Mouse (Mus musculus) thymus, adult 2 months (tissue): ENCODE data around the gene Akap2.

Experiments used
- CTCF ChIP-seq: fragments of 200-500 bp; IDR thresholded peaks from 2 replicates; pipeline ENCODE4 v1.5.1; 2012; ENCODE audit warnings: mild to moderate bottlenecking, control low read depth, low read length, moderate library complexity, borderline replicate concordance; ENCODE audit not compliant: control insufficient read depth, poor library complexity, insufficient read depth; ENCODE audit errors: extremely low read depth
- POLR2A ChIP-seq: fragments of 200-500 bp; IDR thresholded peaks from 2 replicates; pipeline ENCODE4 v1.6.1; 2012; ENCODE audit warnings: mild to moderate bottlenecking, low read length, control low read depth, moderate library complexity; ENCODE audit not compliant: control insufficient read depth, poor library complexity, insufficient read depth; ENCODE audit errors: extremely low read depth

DNA sequence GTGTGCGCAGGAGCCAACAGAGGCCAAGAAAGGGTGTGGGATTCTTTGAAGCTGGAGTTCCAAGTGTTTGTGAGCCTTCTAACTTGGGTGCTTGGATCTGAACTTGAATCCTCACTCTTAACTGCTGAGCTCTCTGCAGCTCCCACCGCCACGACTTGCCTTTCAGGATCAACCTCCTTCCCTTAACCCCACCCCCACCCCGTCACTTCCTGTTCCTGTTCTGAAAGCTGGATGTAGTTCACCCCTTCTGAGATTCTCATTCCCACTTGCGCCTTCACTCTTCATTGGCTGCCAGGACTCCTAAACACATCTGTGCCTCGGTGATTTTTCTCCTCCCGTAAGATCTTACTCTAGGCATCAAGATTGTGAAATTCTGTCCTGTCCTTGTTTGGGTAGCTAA is 43.1 kb upstream of the Akap2 start:
- TF ChIP-seq CTCF (no peak), POLR2A (no peak)
